Mouse (Mus musculus) testis, adult 2 months (tissue): ENCODE results near the gene Zscan10. TPM values are rescaled to one million over a fixed set of nuclear protein-coding genes. Genes with fewer than 3 reads are reported as not detected.

Experiments used
- H3K27ac ChIP-seq: fragments of 200-500 bp; 2 replicates; pipeline ENCODE4 v1.5.1; 2012; ENCODE audit warnings: low read depth, low read length; ENCODE audit not compliant: control insufficient read depth, insufficient read depth
- H3K27me3 ChIP-seq: fragments of 200-500 bp; 2 replicates; pipeline ENCODE4 v1.6.1; 2012; ENCODE audit warnings: mild to moderate bottlenecking, low read length, moderate library complexity; ENCODE audit not compliant: control insufficient read depth, insufficient read depth
- H3K36me3 ChIP-seq: fragments of 200-500 bp; 2 replicates; pipeline ENCODE4 v1.6.1; 2012; ENCODE audit warnings: mild to moderate bottlenecking, low read length; ENCODE audit not compliant: control insufficient read depth, insufficient read depth
- H3K4me1 ChIP-seq: fragments of 200-500 bp; 2 replicates; pipeline ENCODE4 v1.6.1; 2012; ENCODE audit warnings: low read length; ENCODE audit not compliant: control insufficient read depth, insufficient read depth
- H3K4me3 ChIP-seq: fragments of 200-500 bp; 2 replicates; pipeline ENCODE4 v1.5.1; 2012; ENCODE audit warnings: low read depth, mild to moderate bottlenecking, low read length, moderate library complexity, mixed read lengths; ENCODE audit not compliant: control insufficient read depth
- CTCF ChIP-seq: fragments of 200-500 bp; IDR thresholded peaks from 2 replicates; pipeline ENCODE4 v1.5.1; 2012; ENCODE audit warnings: low read depth, mild to moderate bottlenecking, inconsistent platforms, low read length, moderate library complexity; ENCODE audit not compliant: control insufficient read depth, insufficient read depth, insufficient replicate concordance
- POLR2A ChIP-seq: fragments of 200-500 bp; IDR thresholded peaks from 2 replicates; pipeline ENCODE4 v1.6.1; 2012; ENCODE audit warnings: low read depth, mild to moderate bottlenecking, inconsistent platforms, low read length, moderate library complexity; ENCODE audit not compliant: control insufficient read depth
- polyA plus RNA-seq: library from polyadenylated mRNA; depleted of rRNA; stranded (reverse); fragments of >200 nt; gene quantifications from 2 replicates; pipeline ENCODE4 v1.2.3, GENCODE M21; 2012; rRNA removed

Gene Zscan10
- 4.5 and 4.9 TPM in 2 replicates for polyA plus RNA-seq

DNA sequence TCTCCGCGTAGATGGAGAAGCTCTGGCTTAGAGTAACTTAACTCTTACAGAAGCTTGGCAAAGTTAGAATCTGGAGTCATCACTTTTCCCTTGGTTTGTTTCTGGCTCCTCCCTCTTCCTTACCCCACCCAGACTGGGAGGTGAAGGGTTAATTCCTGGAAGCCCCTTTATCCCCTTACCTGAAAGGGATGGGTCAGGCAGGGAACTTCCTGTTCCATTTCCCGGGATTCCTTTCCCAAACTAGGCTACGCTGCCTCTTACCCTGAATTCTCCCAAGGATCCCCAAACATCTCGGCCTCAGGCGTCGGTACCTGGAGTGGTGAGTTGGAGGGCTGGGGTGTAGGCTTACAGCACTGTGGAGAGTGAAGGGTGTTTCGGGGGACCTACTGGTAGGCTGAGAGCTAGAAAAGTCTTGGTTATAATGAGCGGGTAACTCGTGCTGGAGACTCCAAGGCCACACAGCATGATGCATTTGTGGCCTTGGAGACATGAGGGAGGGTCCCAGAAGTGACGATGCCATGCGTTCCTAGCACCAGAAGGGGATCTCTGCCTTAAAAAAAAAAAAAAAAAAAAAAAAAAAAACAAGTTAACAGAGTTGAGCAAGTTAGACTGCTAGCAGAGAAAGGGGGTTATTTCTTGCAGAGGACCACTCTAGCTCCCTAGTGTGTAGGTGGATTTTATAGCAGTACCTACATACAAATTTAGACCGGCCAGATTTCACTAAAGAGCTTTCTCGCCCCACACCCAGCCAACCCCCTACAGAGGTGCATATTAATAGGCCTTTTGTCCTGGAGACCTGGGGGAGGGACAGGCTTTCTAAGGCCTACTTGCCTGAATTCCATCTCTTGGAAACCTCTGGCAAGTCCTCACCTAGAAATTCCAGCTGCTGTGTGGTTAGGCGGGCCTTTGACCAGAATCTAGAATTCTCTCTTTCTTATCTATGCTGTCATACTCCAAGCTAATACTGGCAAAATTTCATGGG, at the start of gene Zscan10:
Gene Zscan10, plus strand, starts transcription at position 216 of the 982 bp plus-strand sequence.
- Histone ChIP-seq H3K4me3 (peak within 1 kb of the TSS; percentile 75), H3K36me3 (no peaks in the 10 kb centered on the region), H3K4me1 (peaks cover 25% of the 10 kb centered on the region), H3K27ac (no peak within 1 kb of the TSS; the same call in 1 of the 2 replicates), H3K27me3 (no peaks in the 10 kb centered on the region)
- TF ChIP-seq POLR2A (no peak), CTCF (no peak)

GRCm38 (mm10) chr17:23550856-23551255, 49.8 kb upstream of the Zscan10 start:
- no peak for TF ChIP-seq CTCF
- TF ChIP-seq POLR2A = no peak
- Histone ChIP-seq H3K27me3 (peaks cover 6% of the 10 kb centered on the region; the same call in 1 of the 2 replicates), H3K4me3 (peak overlapping the region; percentile 57), H3K4me1 (peaks cover 18% of the 10 kb centered on the region), H3K27ac (peak overlapping the region; percentile 10), H3K36me3 (no peaks in the 10 kb centered on the region)

GRCm38 (mm10) chr17:23551416-23551815, 49.2 kb upstream of the Zscan10 start:
- peaks cover 18% of the 10 kb centered on the region for H3K4me1 ChIP-seq
- no peak overlapping the region for H3K4me3 ChIP-seq
- no peak for TF ChIP-seq POLR2A
- TF ChIP-seq CTCF = no peak
- H3K27me3 ChIP-seq = peaks cover 6% of the 10 kb centered on the region; the same call in 1 of the 2 replicates
- no peaks in the 10 kb centered on the region for H3K36me3 ChIP-seq
- no peak overlapping the region for H3K27ac ChIP-seq

GRCm38 (mm10) chr17:23551963-23552362, 48.7 kb upstream of the Zscan10 start:
- Histone ChIP-seq H3K36me3 (no peaks in the 10 kb centered on the region), H3K4me3 (no peak overlapping the region), H3K27me3 (peaks cover 2% of the 10 kb centered on the region; the same call in 1 of the 2 replicates), H3K4me1 (peaks cover 13% of the 10 kb centered on the region), H3K27ac (no peak overlapping the region)
- no peak for TF ChIP-seq CTCF
- TF ChIP-seq POLR2A = no peak

DNA sequence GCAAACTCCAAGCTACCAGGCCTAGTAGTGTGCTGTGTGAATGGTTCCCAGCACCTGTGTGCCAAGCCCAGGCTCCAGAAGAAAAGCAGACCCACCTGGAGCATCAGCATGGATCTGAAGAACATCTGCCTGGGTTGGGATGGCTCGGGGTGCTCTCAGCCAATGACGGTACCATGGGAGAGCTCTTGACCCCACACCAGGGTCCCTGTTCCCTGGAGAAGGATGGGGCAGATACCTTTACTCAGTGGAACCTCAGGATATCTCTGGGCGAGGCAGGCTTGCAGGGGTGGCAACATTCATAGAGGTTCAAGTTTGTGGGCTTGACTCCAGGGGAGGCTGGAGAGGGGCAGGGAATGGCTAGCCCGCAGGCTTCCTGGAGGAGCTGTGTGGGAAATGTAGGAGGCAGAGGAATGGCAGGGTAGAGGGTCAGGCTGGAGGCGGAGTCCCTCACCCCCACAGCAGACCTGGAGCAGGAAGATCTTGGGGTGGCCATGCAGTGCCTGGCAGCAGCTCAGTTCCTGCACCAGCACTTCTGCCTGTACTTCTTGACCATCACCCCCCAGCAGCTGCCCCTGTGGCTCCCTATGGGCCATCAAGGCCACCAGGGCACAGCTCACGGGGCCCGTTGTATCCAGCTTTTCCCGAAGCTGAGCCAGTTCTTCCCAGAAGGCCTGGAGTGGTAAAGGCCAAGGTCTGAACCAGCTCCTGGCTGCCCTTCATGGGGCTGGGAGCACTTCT, 47.6 kb upstream of the Zscan10 start:
- no peaks in the 10 kb centered on the region for H3K36me3 ChIP-seq
- no peak overlapping the region for H3K4me3 ChIP-seq
- H3K27ac ChIP-seq = no peak overlapping the region
- no peaks in the 10 kb centered on the region; the same call in 1 of the 2 replicates for H3K27me3 ChIP-seq
- H3K4me1 ChIP-seq = peaks cover 9% of the 10 kb centered on the region; the same call in 1 of the 2 replicates
- TF ChIP-seq CTCF (no peak), POLR2A (no peak)

GRCm38 (mm10) chr17:23553634-23554120, 47.0 kb upstream of the Zscan10 start:
- Histone ChIP-seq H3K27me3 (no peaks in the 10 kb centered on the region; the same call in 1 of the 2 replicates), H3K36me3 (no peaks in the 10 kb centered on the region), H3K4me1 (peaks cover 9% of the 10 kb centered on the region; the same call in 1 of the 2 replicates), H3K4me3 (no peak overlapping the region), H3K27ac (no peak overlapping the region)
- TF ChIP-seq POLR2A (no peak), CTCF (no peak)

DNA sequence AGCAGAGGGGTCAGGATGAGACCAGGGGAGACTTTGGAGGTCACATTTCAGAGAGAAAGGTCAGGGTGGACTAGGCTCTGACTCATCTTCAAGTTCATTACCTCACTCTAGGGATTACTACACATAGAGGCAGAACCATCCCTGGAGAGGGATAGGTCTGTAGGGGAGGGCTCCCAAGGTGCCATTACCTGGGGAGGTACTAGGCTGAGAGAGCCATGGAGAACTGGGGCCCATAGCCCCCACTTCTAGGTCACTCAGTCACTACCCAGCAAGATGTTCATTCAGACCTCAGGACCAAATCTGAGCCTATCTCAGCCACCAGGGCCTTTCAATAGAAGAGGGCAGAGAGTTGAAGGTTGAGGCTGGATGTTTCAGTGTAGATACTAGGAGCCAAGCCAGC, 46.3 kb upstream of the Zscan10 start:
- no peaks in the 10 kb centered on the region for H3K27me3 ChIP-seq
- no peaks in the 10 kb centered on the region for H3K36me3 ChIP-seq
- H3K27ac ChIP-seq = no peak overlapping the region
- TF ChIP-seq POLR2A (no peak), CTCF (no peak)
- peak overlapping the region; percentile 44 for H3K4me3 ChIP-seq
- peaks cover 5% of the 10 kb centered on the region; the same call in 1 of the 2 replicates for H3K4me1 ChIP-seq
